Mouse (Mus musculus): Measurements from ENCODE around the gene Gm6793.
A peak's percentile ranks its signal among the peaks of the same experiment; 100 is the strongest.

The Gm6793 gene

DNA sequence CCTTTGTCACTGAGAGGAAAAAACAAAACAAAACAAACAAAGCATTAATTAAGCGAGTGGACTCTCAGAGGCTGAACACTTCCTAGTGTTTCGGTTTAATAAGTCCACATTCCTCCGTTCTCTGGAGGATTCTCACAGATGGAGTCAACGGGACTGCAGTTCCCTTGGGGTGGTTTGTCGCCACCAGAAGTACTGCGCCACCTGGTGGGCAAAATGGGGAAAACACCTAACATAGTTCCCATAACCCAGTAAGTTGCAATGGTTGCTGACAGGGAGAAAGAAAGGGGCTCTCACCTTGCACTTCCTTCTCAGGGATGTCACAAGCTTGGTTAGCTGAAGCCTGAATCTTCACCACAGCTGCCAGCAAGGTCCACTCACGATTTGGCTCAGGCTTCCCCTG, 24.9 kb downstream of the Gm6793 start:
- peak; percentile 72 to 78 for DNase-seq (ENCODE audit: low read depth in 2 of 2, low spot score in 2 of 2)

DNA sequence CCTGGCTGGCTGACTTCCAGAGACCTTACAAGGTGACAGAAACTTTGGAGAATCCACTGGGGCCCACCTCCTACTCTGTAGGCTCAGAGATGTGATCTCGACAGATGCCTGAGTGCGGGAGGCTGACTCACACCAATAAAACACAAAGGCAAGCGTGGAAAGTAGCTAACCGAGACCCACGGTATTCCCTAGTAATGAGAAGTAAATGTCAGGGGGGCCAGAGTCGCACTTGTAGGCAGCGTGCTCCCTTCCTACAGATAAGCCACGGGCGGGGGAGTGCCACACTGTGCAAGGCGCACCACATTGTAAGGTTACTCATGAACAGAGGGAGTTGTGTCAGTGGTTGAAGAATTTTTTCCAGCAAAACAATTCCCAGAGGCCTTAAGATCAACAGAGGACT, 30.3 kb downstream of the Gm6793 start:
- no peak for DNase-seq (ENCODE audit: low read depth in 2 of 2, low spot score in 2 of 2)

DNA sequence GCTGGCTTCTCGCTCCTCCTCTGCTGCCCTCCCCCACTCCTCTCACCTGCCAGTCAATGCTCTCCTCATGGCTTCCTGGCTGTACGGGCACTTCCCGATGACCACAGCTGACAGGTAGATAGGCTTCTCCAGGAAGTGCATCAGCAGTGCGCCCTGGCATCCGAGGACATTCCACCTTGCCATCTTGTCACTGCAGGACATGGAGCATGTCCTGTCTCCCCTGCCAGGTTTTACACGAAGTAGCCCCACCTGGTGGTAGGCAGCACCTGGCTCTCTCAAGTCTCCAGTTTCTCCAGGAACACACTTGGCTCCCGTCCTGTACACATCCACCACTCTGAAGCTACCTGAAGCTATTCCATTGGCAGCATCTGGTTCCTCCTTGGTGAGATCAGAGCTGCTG, 32.7 kb downstream of the Gm6793 start:
- DNase-seq (ENCODE audit: low read depth in 2 of 2, low spot score in 2 of 2) = no peak

DNA sequence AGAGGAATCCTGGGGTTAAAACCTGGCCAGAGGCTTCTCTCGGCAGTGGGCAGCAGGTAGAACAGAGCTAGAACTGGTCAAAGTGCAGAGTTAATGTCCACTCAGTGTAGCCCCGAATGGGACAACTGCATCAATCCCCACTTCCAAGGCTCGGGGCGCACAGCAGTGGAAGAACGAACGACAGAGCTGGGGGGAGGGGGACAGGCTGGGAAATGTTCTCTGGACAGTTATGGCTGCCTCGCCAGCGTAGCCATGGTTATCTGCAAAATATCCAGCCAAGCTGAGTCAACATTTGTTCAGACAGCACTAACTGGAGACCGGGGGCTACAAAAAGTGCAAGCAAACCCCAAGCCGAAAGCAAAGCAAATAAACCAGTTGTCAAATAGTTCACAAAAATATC, 36.7 kb downstream of the Gm6793 start:
- no peak for DNase-seq (ENCODE audit: low read depth in 2 of 2, low spot score in 2 of 2)

DNA sequence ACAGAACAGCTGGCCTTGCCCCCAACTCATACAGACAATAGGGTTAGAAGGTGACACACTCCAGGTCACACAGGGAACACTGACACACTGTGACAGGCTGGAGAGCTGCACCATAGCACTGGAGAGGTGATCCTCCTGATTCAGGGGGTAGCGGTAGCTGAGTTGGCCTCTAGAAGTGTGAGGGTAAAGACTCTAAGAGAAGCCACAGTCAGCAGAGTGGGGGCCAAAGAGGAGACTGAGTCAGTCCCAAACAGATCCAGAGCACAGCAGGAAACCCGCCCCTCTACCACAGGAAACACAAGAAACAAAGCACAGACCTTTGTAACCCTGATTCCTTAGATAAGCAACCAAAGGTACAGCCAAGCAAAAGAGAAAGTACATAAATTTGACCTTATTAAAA, 38.5 kb downstream of the Gm6793 start:
- no peak for DNase-seq (ENCODE audit: low read depth in 2 of 2, low spot score in 2 of 2)

DNA sequence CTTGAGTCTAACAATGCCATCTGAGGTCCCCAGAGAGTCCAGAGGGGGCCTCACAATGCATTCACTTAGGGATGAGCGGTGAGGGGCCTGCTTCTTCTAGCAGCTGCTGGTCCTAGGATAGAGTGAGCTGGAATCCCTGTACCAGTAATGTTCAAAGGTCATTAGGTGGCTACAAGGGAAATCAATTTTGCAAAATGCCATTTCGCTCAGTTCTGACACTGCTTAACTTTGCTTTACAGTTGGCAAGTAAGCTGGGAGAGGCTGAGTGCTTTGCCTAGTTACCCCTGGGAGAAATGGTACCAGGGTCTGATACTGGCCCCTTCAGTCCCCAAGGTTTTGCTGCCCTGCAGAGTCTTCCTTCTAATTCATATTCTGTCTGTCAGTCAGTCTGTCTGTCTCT, 39.1 kb downstream of the Gm6793 start:
- no peak for DNase-seq (ENCODE audit: low read depth in 2 of 2, low spot score in 2 of 2)

DNA sequence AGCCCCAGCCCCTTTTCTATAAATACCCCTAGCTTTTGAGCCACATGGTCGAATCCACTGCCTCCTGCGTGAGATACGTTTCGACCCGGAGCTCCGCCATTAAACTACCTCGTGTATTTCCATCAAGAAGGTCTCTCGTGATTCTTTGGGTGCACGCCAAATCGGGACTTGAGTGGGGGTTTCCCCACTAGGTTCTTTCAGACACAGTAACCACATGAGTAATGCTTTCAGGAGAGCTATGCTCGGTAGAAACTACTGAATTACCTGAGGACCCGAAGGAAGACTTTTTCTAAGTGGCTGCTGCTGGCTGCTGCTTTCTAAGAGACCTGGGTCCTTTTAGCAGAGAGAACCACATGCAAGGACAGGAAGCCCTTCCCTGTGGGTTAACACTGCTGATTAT, 40.7 kb downstream of the Gm6793 start:
- DNase-seq (ENCODE audit: low read depth in 2 of 2, low spot score in 2 of 2) = no peak

DNA sequence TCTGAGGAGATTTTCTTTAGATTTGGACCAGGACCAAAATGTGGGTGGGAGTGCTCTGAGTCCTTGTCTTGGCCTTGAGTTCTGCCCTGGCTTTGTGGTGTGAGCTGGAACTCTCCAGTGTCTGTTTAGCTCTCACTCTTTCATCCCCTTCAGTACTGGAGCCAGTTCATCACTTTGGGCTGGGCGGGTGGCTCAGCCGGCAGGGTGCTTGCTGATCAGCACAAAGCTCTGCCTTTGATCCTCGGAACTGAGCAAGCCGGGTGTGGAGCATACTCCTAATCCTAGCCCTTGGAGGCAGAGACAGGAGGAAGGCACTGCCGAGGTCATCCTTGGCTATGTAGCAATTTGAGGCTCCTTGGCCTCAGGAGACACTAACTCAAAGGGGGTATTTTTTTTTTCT, 45.8 kb downstream of the Gm6793 start:
- DNase-seq (ENCODE audit: low read depth in 2 of 2, low spot score in 2 of 2) = no peak

DNA sequence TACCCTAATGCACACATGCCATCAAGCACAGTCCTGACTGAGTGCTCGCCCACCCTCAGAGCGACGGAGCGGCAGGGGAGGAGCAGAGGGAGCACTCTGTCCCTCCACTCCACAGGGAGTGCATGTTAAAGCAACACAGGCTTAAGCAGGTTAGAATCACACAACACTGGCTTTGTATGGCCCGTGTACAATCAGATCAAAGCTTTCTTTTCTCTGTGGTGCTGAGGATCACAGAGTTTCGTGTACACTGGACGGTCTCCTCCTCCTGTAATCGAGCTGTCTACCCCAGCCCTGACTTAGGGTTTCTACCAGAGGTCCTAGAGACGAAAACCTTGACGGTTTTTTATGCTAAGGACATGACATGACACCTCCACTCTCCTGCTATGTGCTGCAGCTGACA, 46.3 kb downstream of the Gm6793 start:
- no peak for DNase-seq (ENCODE audit: low read depth in 2 of 2, low spot score in 2 of 2)

DNA sequence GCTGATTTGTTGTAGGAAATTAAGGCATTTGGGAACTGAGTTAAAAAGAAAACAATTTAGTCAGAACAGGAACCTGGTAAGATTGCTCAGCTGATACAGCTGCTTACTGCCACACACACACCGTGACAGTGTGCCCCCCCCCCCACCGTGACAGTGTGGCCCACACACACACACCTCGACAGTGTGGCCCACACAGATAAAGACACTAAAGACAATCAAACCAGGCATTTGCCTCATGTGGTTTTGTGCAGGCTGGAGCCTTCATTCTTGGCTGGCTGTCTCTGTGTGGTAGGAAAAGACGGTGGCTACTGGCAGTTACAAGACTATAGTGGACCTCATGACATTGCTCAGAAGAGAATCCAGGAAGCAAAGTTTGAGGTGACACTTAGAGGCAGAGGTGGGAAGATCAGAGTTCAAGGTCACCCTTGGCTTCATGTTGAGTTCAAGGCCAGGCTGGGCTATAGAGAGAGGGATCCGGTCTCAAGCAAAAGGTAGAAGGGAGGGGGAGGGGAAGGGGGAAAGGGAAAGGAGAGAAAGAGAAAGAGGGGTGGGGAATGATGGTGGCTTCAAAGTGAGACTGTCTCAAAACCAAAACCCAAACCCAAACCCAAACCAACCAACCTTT, 47.5 kb downstream of the Gm6793 start:
- no peak for DNase-seq (ENCODE audit: low read depth in 2 of 2, low spot score in 2 of 2)

DNA sequence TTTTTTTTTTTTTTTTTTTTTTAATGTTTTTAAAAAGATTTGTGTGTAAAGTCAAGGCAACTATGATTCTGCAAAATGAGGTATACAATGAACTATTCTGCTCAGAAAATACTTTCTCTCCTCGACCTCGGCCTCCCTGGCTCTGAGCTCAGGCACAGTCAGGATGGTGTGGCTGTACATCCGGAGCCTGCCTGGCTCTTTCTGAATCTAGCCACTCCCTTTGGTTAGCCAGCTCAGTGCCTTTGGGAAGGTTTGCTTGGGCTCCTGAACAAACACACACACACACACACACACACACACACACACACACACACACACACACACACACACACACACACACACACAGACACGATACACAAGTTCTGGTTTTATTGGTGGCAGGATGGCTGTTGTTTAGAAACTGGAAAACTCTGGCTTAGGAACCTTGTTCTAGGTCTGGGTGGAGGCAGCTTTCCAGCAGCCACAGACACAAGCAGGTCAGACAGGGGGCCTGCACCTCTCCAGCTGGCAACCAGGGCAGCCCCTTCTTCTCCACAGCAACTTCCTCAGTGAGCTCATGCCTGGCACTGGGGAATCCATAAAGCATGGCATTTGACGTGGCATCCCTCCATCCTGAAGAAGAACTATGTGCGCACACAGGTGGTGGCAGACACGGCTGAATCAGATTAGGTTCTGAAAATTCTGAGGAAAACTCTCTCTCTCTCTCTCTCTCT, 49.8 kb downstream of the Gm6793 start:
- no peak for DNase-seq (ENCODE audit: low read depth in 2 of 2, low spot score in 2 of 2)

DNA sequence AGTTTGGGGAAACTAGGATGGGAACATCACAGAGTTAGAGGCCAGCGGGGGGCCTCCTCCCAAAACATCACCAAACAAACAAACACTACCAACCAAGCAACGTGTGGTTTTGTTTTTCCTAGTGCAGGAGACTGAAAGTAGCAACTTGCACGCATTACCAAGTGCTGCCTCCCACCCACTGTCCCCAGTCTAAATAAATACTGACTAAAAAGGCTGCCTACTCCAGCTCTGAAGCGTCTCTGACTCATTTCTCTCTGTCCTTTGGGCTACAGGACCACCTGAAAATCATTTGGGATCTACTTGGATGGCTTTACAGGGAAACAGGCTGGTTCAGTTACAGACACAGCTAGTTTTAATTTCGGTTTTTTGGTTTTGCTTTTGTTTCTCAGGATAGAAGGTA, 50.5 kb downstream of the Gm6793 start:
- no peak for DNase-seq (ENCODE audit: low read depth in 2 of 2, low spot score in 2 of 2)

DNA sequence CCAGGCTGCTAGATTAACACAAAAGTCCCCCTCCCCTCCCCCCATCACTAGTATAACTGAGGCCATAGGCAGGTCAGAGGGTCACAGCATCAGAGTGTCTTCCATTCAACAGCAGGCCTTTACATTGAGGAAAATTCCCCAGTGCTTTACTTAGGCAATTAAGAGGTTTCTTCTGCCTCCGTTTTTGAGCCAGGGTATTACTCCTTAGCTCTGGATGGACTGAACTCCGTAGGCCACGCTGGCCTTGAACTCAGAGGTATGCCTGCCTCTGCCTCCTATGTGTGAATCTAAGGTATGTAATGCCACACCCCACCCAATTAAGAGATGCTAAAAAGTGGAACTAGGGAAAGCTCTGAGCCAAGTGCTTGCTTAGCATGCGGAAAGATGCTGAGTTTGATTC, 51.3 kb downstream of the Gm6793 start:
- DNase-seq (ENCODE audit: low read depth in 2 of 2, low spot score in 2 of 2) = no peak
